Mouse (Mus musculus) central nervous system, embryonic 11.5 days (tissue): ENCODE measurements around the gene Adcy2. TPM values are rescaled to one million over a fixed set of nuclear protein-coding genes. Genes with fewer than 3 reads are reported as not detected.

ENCODE experiments used
- polyA plus RNA-seq: library from polyadenylated mRNA; depleted of rRNA; stranded (reverse); fragments of >200 nt; gene quantifications from 2 replicates; pipeline ENCODE4 v1.2.3, GENCODE M21; 2012; rRNA removed

Gene Adcy2
- polyA plus RNA-seq = 2.0 and 6.0 TPM in 2 replicates

DNA sequence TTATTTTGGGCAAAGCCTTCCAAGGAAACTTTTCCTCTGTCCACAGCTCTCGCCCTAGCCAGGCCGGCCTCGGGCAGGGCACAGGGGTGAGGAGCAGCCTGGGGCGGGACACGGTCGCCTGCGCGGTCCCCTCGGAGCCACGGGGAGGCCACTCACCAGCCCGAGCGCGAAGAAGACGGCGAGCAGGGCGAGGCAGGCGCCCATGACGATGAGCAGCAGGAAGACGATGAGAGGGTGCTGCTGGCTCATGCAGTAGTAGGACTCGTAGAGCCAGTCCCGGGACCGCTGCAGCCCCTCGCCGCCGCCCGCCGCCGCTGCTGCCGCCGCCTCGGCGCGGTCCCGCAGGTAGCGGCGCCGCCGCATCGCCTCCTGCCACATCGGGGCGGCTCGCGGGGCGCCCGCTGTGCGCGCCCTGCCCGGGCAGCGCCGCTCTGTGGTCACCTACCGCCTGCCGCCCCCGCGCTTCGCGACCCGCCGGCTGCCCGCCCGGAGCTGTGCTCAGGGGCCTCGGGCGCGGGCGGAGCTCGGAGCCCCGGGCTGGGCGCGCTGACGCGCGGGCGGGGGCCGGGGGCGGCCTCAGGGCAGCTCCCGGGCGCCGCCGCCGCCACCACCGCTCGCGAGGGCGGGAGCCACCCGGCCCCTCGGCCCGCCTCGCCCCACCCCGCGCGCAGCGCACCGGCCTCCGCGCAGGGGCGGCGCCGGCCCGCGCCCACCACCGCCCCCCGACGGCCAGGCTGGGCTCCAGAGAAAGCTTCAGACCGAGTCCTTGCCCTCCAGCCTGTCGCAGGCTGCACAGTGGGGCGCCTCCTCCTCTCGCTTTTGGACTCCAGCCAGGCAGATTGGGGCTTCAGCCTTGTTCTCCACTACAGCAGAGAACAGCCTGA lies at the start of gene Adcy2:
Gene Adcy2 (minus strand): TSS at position 624 of the 884 bp plus-strand sequence.

DNA sequence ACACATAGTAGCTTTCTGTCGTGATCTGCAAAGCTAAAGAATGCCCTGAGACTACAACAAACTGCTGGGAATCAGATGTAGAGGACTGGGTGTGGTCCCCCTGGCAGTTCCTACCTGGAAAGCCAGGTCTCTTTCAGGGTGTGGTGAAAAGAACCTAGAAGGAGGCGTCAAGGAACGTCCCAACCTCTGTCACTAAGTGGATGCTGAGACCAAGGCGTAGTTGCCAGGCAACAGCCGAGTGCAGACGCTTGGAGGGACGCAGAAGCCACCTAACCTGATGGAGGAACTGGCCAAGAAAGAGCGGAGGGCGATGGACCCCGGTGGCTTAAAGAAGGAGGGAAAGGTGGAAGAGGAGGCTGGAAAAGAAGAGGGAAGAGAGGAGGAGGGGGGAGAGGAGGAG lies 402.1 kb downstream of the Adcy2 start, which contains the start of gene 1700001L19Rik:
Gene 1700001L19Rik (plus strand): TSS at position 223 of the 400 bp plus-strand sequence.

GRCm38 (mm10) chr13:68581747-68582516 lies 417.4 kb downstream of the Adcy2 start, which contains the start of the genes Mtrr and Fastkd3:
Gene Mtrr, minus strand, starts transcription at chr13:68582149.
Gene Fastkd3, plus strand, starts transcription at chr13:68582234.

